Mouse (Mus musculus) c-Kit-positive CD71-positive TER-119-negative erythroid progenitor cells, embryonic 14.5 days (primary cell): Measurements from ENCODE around the gene Fam222a.

Experiments used
- DNase-seq: peaks from one replicate; pipeline ENCODE4 v3.0.0-alpha.2; 2013; ENCODE audit warnings: low read depth

Fam222a gene

GRCm38 (mm10) chr5:114567565-114568197, at the start of gene Fam222a:
Gene Fam222a, plus strand, starts transcription at chr5:114568016.
- DNase-seq: no peak

GRCm38 (mm10) chr5:114528355-114528754, 39.5 kb upstream of the Fam222a start:
- no peak for DNase-seq

GRCm38 (mm10) chr5:114530337-114530736, 37.5 kb upstream of the Fam222a start:
- DNase-seq: no peak

- no peak for DNase-seq
These were observed 35.8 kb upstream of the Fam222a start for GRCm38 (mm10) chr5:114532055-114532454.

GRCm38 (mm10) chr5:114537308-114538020, 30.4 kb upstream of the Fam222a start:
- no peak for DNase-seq

- no peak for DNase-seq
These were observed 29.8 kb upstream of the Fam222a start for GRCm38 (mm10) chr5:114538021-114538405.

- no peak for DNase-seq
These were observed 29.1 kb upstream of the Fam222a start for GRCm38 (mm10) chr5:114538752-114539151.

- DNase-seq: no peak
These were observed 28.1 kb upstream of the Fam222a start for GRCm38 (mm10) chr5:114539766-114540165.

GRCm38 (mm10) chr5:114541656-114542445, 26.0 kb upstream of the Fam222a start:
- no peak for DNase-seq

GRCm38 (mm10) chr5:114543656-114544055, 24.2 kb upstream of the Fam222a start:
- no peak for DNase-seq

GRCm38 (mm10) chr5:114544205-114544604, 23.6 kb upstream of the Fam222a start:
- no peak for DNase-seq

- DNase-seq: no peak
These were observed 22.7 kb upstream of the Fam222a start for GRCm38 (mm10) chr5:114545076-114545475.

GRCm38 (mm10) chr5:114548976-114549375, 18.8 kb upstream of the Fam222a start:
- no peak for DNase-seq

GRCm38 (mm10) chr5:114549770-114550169, 18.0 kb upstream of the Fam222a start:
- no peak for DNase-seq

- DNase-seq: no peak
These were observed 17.4 kb upstream of the Fam222a start for GRCm38 (mm10) chr5:114550431-114550830.

- no peak for DNase-seq
These were observed 16.8 kb upstream of the Fam222a start for GRCm38 (mm10) chr5:114550886-114551492.

- no peak for DNase-seq
These were observed 15.2 kb upstream of the Fam222a start for GRCm38 (mm10) chr5:114552507-114553208.

- no peak for DNase-seq
These were observed 14.1 kb upstream of the Fam222a start for GRCm38 (mm10) chr5:114553706-114554105.

GRCm38 (mm10) chr5:114555424-114555823, 12.4 kb upstream of the Fam222a start:
- no peak for DNase-seq

GRCm38 (mm10) chr5:114556109-114556508, 11.7 kb upstream of the Fam222a start:
- no peak for DNase-seq

GRCm38 (mm10) chr5:114557765-114558731, 9.8 kb upstream of the Fam222a start:
- no peak for DNase-seq
